Mouse (Mus musculus) heart, embryonic 15.5 days (tissue): ENCODE measurements around the gene Elob. TPM values are rescaled to one million over a fixed set of nuclear protein-coding genes. Genes with fewer than 3 reads are reported as not detected.
A peak's percentile ranks its signal among the peaks of the same experiment; 100 is the strongest.

ENCODE experiments used
- ATAC-seq: fragments of 200-750 bp; cut with Nextera tagmentation; replicated peaks from 2 replicates; pipeline ENCODE4 v1.8.0; 2017; ENCODE audit warnings: low read depth, moderate TSS enrichment; ENCODE audit not compliant: insufficient number of reproducible peaks, insufficient read depth, low FRiP score
- H3K27ac ChIP-seq: fragments of 300-500 bp; sonication (generic); 2 replicates; pipeline ENCODE4 v1.5.1; 2015; ENCODE audit warnings: mild to moderate bottlenecking, inconsistent platforms
- H3K27me3 ChIP-seq: fragments of 300-500 bp; sonication (generic); 2 replicates; pipeline ENCODE4 v1.6.1; 2015; ENCODE audit warnings: inconsistent platforms
- H3K36me3 ChIP-seq: fragments of 300-500 bp; sonication (generic); 2 replicates; pipeline ENCODE4 v1.6.1; 2015; ENCODE audit warnings: mild to moderate bottlenecking, inconsistent platforms
- H3K4me1 ChIP-seq: fragments of 300-500 bp; sonication (generic); replicated peaks from 2 replicates; pipeline ENCODE4 v1.6.1; 2015; ENCODE audit warnings: inconsistent platforms
- H3K4me2 ChIP-seq: fragments of 300-500 bp; sonication (generic); 2 replicates; pipeline ENCODE4 v1.6.1; 2015; ENCODE audit warnings: inconsistent platforms, mild to moderate bottlenecking, moderate library complexity
- H3K4me3 ChIP-seq: fragments of 300-500 bp; sonication (generic); 2 replicates; pipeline ENCODE4 v1.5.1; 2015; ENCODE audit warnings: mild to moderate bottlenecking, inconsistent platforms
- H3K9ac ChIP-seq: fragments of 300-500 bp; sonication (generic); 2 replicates; pipeline ENCODE4 v1.6.1; 2015; ENCODE audit warnings: mild to moderate bottlenecking, inconsistent platforms
- H3K9me3 ChIP-seq: fragments of 300-500 bp; sonication (generic); replicated peaks from 2 replicates; pipeline ENCODE4 v1.6.1; 2016; ENCODE audit warnings: inconsistent platforms
- WGBS: fragments of 180-500 bp; shearing (Covaris S2); methylation state at CpG from one replicate; pipeline ENCODE4 v1.1.7; 2015; ENCODE audit warnings: mixed read lengths; 5-methylcytosine and 5-hydroxymethylcytosine counted together
- polyA plus RNA-seq: library from polyadenylated mRNA; unstranded; fragments of >200 nt; fragmentation: Nextera tagmentation; extraction: Ambion mirVana; gene quantifications from 2 replicates; pipeline ENCODE4 v1.2.1, GENCODE M21; 2015

Gene Elob
- 782 and 921 TPM in 2 replicates for polyA plus RNA-seq

DNA sequence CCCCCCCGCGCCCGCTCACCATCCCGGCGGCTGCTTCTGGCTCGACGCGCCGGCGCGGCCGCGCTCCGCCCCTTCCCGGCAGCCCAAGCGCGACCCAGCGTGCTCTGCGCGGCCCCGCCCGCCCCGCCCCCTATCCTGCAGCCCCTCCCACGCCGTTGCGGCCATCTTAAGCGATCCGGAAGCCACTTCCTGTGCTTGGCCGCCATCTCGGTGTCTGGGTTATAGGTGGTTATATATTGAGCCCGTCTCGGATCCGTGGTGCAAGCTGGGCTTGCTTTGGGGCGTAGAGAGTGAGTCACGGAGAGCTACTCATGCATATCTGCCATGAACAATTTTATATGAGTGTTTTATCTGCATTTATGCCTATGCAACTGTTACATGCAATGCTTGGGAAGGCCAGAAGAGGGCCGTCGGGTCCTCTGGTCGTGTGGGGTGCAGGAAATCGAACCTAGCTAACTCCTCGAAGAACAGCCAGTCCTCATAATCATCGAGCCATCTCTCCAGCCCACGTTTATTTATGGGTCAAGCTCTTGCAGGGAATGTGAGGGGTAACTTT, at the start of gene Elob:
Elob (minus strand) TSS at position 73 of the 556 bp plus-strand sequence.
- peak within 1 kb of the TSS; percentile 76 for H3K9ac ChIP-seq
- H3K4me3 ChIP-seq = peak within 1 kb of the TSS; percentile 84
- peak within 1 kb of the TSS; percentile 83 for H3K4me2 ChIP-seq
- peaks cover 40% of the 10 kb centered on the region for H3K27me3 ChIP-seq
- H3K27ac ChIP-seq = peak within 1 kb of the TSS; percentile 82
- ATAC-seq = peak; percentile 94
- WGBS = under 1% methylated on average over 41 of the region's 42 CpGs
- peaks cover 25% of the 10 kb centered on the region for H3K36me3 ChIP-seq
- H3K9me3 ChIP-seq = no peaks in the 10 kb centered on the region
- peaks cover 18% of the 10 kb centered on the region for H3K4me1 ChIP-seq

GRCm38 (mm10) chr17:23877166-23877565, 48.2 kb upstream of the Elob start:
- 82% methylated on average over 2 of the region's 2 CpGs for WGBS
- Histone ChIP-seq H3K27me3 (no peaks in the 10 kb centered on the region), H3K27ac (no peak overlapping the region), H3K36me3 (no peaks in the 10 kb centered on the region), H3K4me2 (no peak overlapping the region), H3K4me1 (0 out of 2 replicates have a peak, but pooled peaks cover 5% of the 10 kb centered on the region), H3K9ac (no peak overlapping the region), H3K4me3 (no peak overlapping the region), H3K9me3 (no peaks in the 10 kb centered on the region)
- ATAC-seq = 0 out of 2 replicates have a peak, but pooled peaks have one; percentile 37

DNA sequence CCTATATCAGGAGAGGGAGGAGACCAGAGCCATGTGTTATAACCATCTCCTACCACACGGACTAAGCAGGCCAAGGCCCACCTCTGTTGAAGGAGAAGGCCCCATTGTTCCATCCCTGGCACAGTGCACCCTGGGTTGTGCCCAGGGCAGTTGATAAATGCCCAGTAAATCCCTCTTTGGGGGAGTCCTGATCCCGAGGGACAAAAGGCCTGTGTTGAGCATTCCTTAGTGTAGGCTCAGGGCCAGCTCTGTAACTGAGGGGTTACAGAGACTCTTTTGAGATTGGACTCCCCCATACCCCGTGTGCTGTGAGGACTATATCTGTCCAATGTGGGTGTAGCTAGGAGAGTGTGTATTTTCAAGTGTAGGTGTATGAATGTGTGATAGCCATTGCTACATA, 47.8 kb upstream of the Elob start:
- H3K4me1 ChIP-seq = 0 out of 2 replicates have a peak, but pooled peaks cover 5% of the 10 kb centered on the region
- no peaks in the 10 kb centered on the region for H3K27me3 ChIP-seq
- no peak overlapping the region for H3K9ac ChIP-seq
- H3K4me3 ChIP-seq = no peak overlapping the region
- no peaks in the 10 kb centered on the region for H3K36me3 ChIP-seq
- 0 out of 2 replicates have a peak, but pooled peaks have one; percentile 44 for ATAC-seq
- 54% methylated on average over 3 of the region's 3 CpGs for WGBS
- H3K9me3 ChIP-seq = no peaks in the 10 kb centered on the region
- no peak overlapping the region for H3K27ac ChIP-seq
- H3K4me2 ChIP-seq = no peak overlapping the region

- Histone ChIP-seq H3K9ac (no peak overlapping the region), H3K9me3 (no peaks in the 10 kb centered on the region), H3K27ac (no peak overlapping the region), H3K36me3 (no peaks in the 10 kb centered on the region), H3K4me1 (0 out of 2 replicates have a peak, but pooled peaks cover 5% of the 10 kb centered on the region), H3K4me2 (no peak overlapping the region), H3K4me3 (no peak overlapping the region), H3K27me3 (no peaks in the 10 kb centered on the region)
- no peak for ATAC-seq
- WGBS = 34% methylated on average over 8 of the region's 8 CpGs
Measured at GRCm38 (mm10) chr17:23873884-23874856, 45.2 kb upstream of the Elob start.

DNA sequence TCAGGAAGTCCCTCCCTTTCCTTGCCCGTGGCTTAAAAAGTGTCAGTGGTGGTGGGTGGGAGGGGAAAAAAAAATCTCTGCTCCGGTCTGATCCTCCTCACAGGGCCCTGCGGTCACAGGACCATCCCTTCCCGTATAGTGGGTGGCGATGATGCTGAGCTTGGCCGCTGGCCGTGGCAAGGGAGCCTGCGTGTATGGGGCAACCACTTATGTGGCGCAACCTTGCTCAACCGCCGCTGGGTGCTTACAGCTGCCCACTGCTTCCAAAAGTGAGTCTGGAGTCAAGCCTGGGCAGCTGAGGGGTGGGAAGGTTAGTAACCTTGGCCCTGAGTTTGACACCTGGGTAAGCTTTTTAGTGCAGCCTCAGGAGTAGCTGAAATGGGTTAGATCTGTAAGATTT, 39.6 kb upstream of the Elob start:
- Histone ChIP-seq H3K4me1 (no peaks in the 10 kb centered on the region), H3K4me2 (no peak overlapping the region), H3K36me3 (no peaks in the 10 kb centered on the region), H3K9ac (no peak overlapping the region), H3K27me3 (no peaks in the 10 kb centered on the region), H3K27ac (no peak overlapping the region), H3K4me3 (no peak overlapping the region), H3K9me3 (no peaks in the 10 kb centered on the region)
- no peak for ATAC-seq
- WGBS = 82% methylated on average over 11 of the region's 11 CpGs

- no peaks in the 10 kb centered on the region for H3K36me3 ChIP-seq
- H3K4me1 ChIP-seq = no peaks in the 10 kb centered on the region
- WGBS = 83% methylated on average over 15 of the region's 15 CpGs
- H3K4me3 ChIP-seq = no peak within 1 kb of the TSS
- H3K9ac ChIP-seq = no peak within 1 kb of the TSS
- H3K27ac ChIP-seq = no peak within 1 kb of the TSS
- H3K27me3 ChIP-seq = no peaks in the 10 kb centered on the region
- ATAC-seq = no peak
- H3K4me2 ChIP-seq = no peak within 1 kb of the TSS
- H3K9me3 ChIP-seq = no peaks in the 10 kb centered on the region
Measured at GRCm38 (mm10) chr17:23867756-23868155, 38.8 kb upstream of the Elob start, which contains the start of gene Prss21. Prss21 (plus strand) TSS chr17:23868056.

DNA sequence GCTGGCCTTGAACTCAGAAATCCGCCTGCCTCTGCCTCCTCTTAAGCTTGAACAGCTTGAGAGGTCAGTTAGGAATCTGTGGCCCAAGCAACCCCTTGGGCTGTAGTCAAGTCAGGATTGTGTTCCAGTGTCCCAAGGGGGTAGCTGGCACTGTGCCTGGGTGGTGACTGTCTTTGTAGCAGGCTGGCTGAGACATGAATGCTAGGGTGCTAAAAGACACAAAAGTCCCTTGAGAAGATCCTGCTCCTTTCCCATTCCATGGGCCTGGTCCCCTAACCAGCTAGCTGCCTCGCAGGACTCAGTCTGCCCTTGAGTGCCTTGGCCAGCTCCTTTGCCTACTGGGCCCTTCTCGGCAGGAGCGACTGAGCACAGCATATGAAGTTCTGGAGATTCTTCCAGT, 34.0 kb upstream of the Elob start:
- Histone ChIP-seq H3K4me1 (no peaks in the 10 kb centered on the region), H3K36me3 (no peaks in the 10 kb centered on the region), H3K4me3 (no peak overlapping the region), H3K4me2 (no peak overlapping the region), H3K27ac (no peak overlapping the region), H3K9me3 (no peaks in the 10 kb centered on the region), H3K9ac (no peak overlapping the region), H3K27me3 (peaks cover 6% of the 10 kb centered on the region; the same call in 1 of the 2 replicates)
- 73% methylated on average over 4 of the region's 4 CpGs for WGBS
- no peak for ATAC-seq

GRCm38 (mm10) chr17:23857913-23858312, 29.0 kb upstream of the Elob start:
- no peaks in the 10 kb centered on the region for H3K9me3 ChIP-seq
- WGBS = 62% methylated on average over 2 of the region's 2 CpGs
- H3K4me3 ChIP-seq = no peak overlapping the region
- no peaks in the 10 kb centered on the region for H3K36me3 ChIP-seq
- no peak overlapping the region for H3K4me2 ChIP-seq
- H3K27me3 ChIP-seq = peaks cover 6% of the 10 kb centered on the region; the same call in 1 of the 2 replicates
- ATAC-seq = no peak
- peaks cover 6% of the 10 kb centered on the region for H3K4me1 ChIP-seq
- no peak overlapping the region for H3K27ac ChIP-seq
- H3K9ac ChIP-seq = no peak overlapping the region

GRCm38 (mm10) chr17:23857193-23857592, 28.3 kb upstream of the Elob start:
- no peak for ATAC-seq
- Histone ChIP-seq H3K4me1 (peaks cover 6% of the 10 kb centered on the region), H3K27me3 (peaks cover 6% of the 10 kb centered on the region; the same call in 1 of the 2 replicates), H3K4me2 (no peak overlapping the region), H3K9me3 (no peaks in the 10 kb centered on the region), H3K27ac (no peak overlapping the region), H3K36me3 (no peaks in the 10 kb centered on the region), H3K4me3 (no peak overlapping the region), H3K9ac (no peak overlapping the region)
- 84% methylated on average over 6 of the region's 6 CpGs for WGBS

DNA sequence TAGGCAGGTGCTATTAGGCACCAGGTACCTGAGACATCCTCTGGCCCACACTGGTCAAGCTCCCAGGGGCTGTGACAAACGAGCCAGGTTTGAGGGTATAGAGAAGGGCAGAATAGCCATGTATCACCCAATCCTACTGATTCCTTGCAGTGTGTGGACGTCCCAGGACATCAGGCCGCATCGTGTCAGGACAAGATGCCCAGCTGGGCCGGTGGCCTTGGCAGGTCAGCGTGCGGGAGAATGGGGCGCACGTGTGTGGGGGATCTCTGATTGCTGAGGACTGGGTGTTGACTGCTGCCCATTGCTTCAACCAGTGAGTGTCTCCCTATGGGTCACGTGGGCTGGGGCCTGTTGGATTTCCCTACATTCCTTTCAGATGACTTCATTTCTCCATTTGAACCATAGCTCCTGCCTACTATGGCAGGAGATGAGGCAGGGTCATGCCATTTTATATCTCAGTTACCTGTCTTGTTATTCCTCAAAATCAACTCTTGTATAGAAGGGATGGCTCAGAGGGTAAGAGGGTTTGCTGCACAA, 25.4 kb upstream of the Elob start:
- no peak overlapping the region for H3K27ac ChIP-seq
- H3K9me3 ChIP-seq = no peaks in the 10 kb centered on the region
- peaks cover 1% of the 10 kb centered on the region; the same call in 1 of the 2 replicates for H3K27me3 ChIP-seq
- H3K36me3 ChIP-seq = no peaks in the 10 kb centered on the region
- H3K4me2 ChIP-seq = no peak overlapping the region
- 0 out of 2 replicates have a peak, but pooled peaks have one; percentile 34 for ATAC-seq
- peaks cover 6% of the 10 kb centered on the region for H3K4me1 ChIP-seq
- WGBS = 56% methylated on average over 10 of the region's 10 CpGs
- H3K4me3 ChIP-seq = no peak overlapping the region
- no peak overlapping the region for H3K9ac ChIP-seq

DNA sequence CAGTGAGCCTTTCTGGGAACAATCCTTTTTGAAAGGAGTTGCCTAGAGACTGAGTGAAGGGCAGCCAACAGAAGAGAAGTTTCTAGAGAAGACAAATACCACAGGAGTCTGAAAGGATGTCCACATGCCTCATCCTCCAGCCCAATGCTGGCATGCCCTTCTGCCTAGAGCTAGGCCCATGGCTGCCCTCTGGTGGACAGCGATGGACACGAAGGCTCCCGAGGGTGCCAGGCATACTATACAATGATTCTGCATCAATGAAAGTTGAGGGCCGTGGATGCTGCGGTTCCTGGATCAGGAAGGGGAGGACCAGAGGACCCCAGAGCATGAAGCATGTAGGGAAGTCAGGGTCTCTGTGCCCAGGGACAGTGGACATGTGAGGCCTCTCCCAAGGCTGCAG, 24.4 kb upstream of the Elob start:
- no peaks in the 10 kb centered on the region for H3K36me3 ChIP-seq
- peaks cover 6% of the 10 kb centered on the region for H3K4me1 ChIP-seq
- no peaks in the 10 kb centered on the region for H3K27me3 ChIP-seq
- no peaks in the 10 kb centered on the region for H3K9me3 ChIP-seq
- H3K4me2 ChIP-seq = no peak overlapping the region
- no peak overlapping the region for H3K4me3 ChIP-seq
- no peak for ATAC-seq
- no peak overlapping the region for H3K9ac ChIP-seq
- no peak overlapping the region for H3K27ac ChIP-seq
- WGBS = 38% methylated on average over 5 of the region's 5 CpGs
